Mouse (Mus musculus) kidney, embryonic 15.5 days (tissue): Measurements from ENCODE around the gene Acsf3. TPM values are rescaled to one million over a fixed set of nuclear protein-coding genes. Genes with fewer than 3 reads are reported as not detected.

Experiments used
- ATAC-seq: fragments of 200-750 bp; cut with Nextera tagmentation; replicated peaks from 2 replicates; pipeline ENCODE4 v1.8.0; 2017; ENCODE audit warnings: moderate TSS enrichment; ENCODE audit not compliant: low FRiP score
- H3K27ac ChIP-seq: fragments of 300-500 bp; sonication (generic); 2 replicates; pipeline ENCODE4 v1.5.1; 2015; ENCODE audit warnings: mild to moderate bottlenecking, inconsistent platforms
- H3K27me3 ChIP-seq: fragments of 300-500 bp; sonication (generic); 2 replicates; pipeline ENCODE4 v1.6.1; 2015; ENCODE audit warnings: inconsistent platforms
- H3K36me3 ChIP-seq: fragments of 300-500 bp; sonication (generic); 2 replicates; pipeline ENCODE4 v1.6.1; 2015; ENCODE audit warnings: inconsistent platforms
- H3K4me1 ChIP-seq: fragments of 300-500 bp; sonication (generic); 2 replicates; pipeline ENCODE4 v1.6.1; 2015; ENCODE audit warnings: inconsistent platforms
- H3K4me2 ChIP-seq: fragments of 300-500 bp; sonication (generic); 2 replicates; pipeline ENCODE4 v1.6.1; 2015; ENCODE audit warnings: moderate library complexity, mild to moderate bottlenecking, inconsistent platforms
- H3K4me3 ChIP-seq: fragments of 300-500 bp; sonication (generic); replicated peaks from 2 replicates; pipeline ENCODE4 v1.5.1; 2015; ENCODE audit warnings: mild to moderate bottlenecking, inconsistent platforms
- H3K9ac ChIP-seq: fragments of 300-500 bp; sonication (generic); 2 replicates; pipeline ENCODE4 v1.6.1; 2015; ENCODE audit warnings: mild to moderate bottlenecking, inconsistent platforms
- H3K9me3 ChIP-seq: fragments of 300-500 bp; sonication (generic); replicated peaks from 2 replicates; pipeline ENCODE4 v1.6.1; 2016; ENCODE audit warnings: inconsistent platforms
- WGBS: fragments of 180-500 bp; shearing (Covaris S2); methylation state at CpG from one replicate; pipeline ENCODE4 v1.1.7; 2015; ENCODE audit warnings: mixed read lengths; 5-methylcytosine and 5-hydroxymethylcytosine counted together
- polyA plus RNA-seq: library from polyadenylated mRNA; unstranded; fragments of >200 nt; fragmentation: Nextera tagmentation; extraction: Ambion mirVana; gene quantifications from 2 replicates; pipeline ENCODE4 v1.2.1, GENCODE M21; 2015

Acsf3 gene
- polyA plus RNA-seq, 1 experiment from 2014 or later: 21.0 TPM

GRCm38 (mm10) chr8:122864719-122865129 lies 89.4 kb downstream of the Acsf3 start:
- H3K4me1 ChIP-seq: peaks cover 10% of the 10 kb centered on the region
- H3K9ac ChIP-seq: no peak overlapping the region; the same call in 1 of the 2 replicates
- H3K4me3 ChIP-seq: peak overlapping the region; percentile 30
- H3K36me3 ChIP-seq: no peaks in the 10 kb centered on the region
- WGBS: 52% methylated on average over 26 of the region's 26 CpGs
- H3K4me2 ChIP-seq: peak overlapping the region; percentile 57
- 0 out of 2 replicates have a peak, but pooled peaks have one; percentile 16 for ATAC-seq
- no peaks in the 10 kb centered on the region for H3K27me3 ChIP-seq
- H3K27ac ChIP-seq: no peak overlapping the region
- peaks cover 7% of the 10 kb centered on the region; the same call in 1 of the 2 replicates for H3K9me3 ChIP-seq

- Histone ChIP-seq H3K4me3 (peak overlapping the region; percentile 30; the same call in 1 of the 2 replicates), H3K9ac (no peak overlapping the region), H3K9me3 (peaks cover 7% of the 10 kb centered on the region; the same call in 1 of the 2 replicates), H3K4me2 (peak overlapping the region; percentile 57), H3K27me3 (no peaks in the 10 kb centered on the region), H3K36me3 (no peaks in the 10 kb centered on the region), H3K4me1 (peaks cover 14% of the 10 kb centered on the region), H3K27ac (no peak overlapping the region)
- 64% methylated on average over 10 of the region's 10 CpGs for WGBS
- ATAC-seq: no peak
Observed at GRCm38 (mm10) chr8:122865441-122865840, 90.2 kb downstream of the Acsf3 start.

GRCm38 (mm10) chr8:122866231-122866630 lies 90.9 kb downstream of the Acsf3 start:
- Histone ChIP-seq H3K9me3 (peaks cover 7% of the 10 kb centered on the region; the same call in 1 of the 2 replicates), H3K27ac (no peak overlapping the region), H3K27me3 (no peaks in the 10 kb centered on the region), H3K4me3 (no peak overlapping the region), H3K4me1 (peaks cover 16% of the 10 kb centered on the region), H3K4me2 (no peak overlapping the region), H3K9ac (no peak overlapping the region), H3K36me3 (no peaks in the 10 kb centered on the region)
- ATAC-seq: no peak
- 89% methylated on average over 8 of the region's 8 CpGs for WGBS

Other genes starting within 250 kb of the Acsf3 start
- gene Piezo1, start 224.2 kb upstream of the Acsf3 start, polyA plus RNA-seq: 13.2 and 17.8 TPM in 2 replicates
- 40.8 and 50.4 TPM in 2 replicates for gene Cdt1, start 207.5 kb upstream of the Acsf3 start, polyA plus RNA-seq
- gene Aprt, start 198.6 kb upstream of the Acsf3 start, polyA plus RNA-seq: 333 and 353 TPM in 2 replicates
- gene Galns, start 164.0 kb upstream of the Acsf3 start, polyA plus RNA-seq: 14.0 and 16.0 TPM in 2 replicates
- gene Trappc2l, start 163.8 kb upstream of the Acsf3 start, polyA plus RNA-seq: 51.8 and 54.8 TPM in 2 replicates
- 0.18 TPM in 1 of 2 replicates, not detected in the other for gene Pabpn1l, start 152.7 kb upstream of the Acsf3 start, polyA plus RNA-seq
- gene Cbfa2t3, start 76.4 kb upstream of the Acsf3 start, polyA plus RNA-seq: 3.5 and 3.6 TPM in 2 replicates
- 2.3 and 3.2 TPM in 2 replicates for gene Cdh15, start 72.5 kb downstream of the Acsf3 start, polyA plus RNA-seq